Mouse (Mus musculus) myocyte (in vitro differentiated cells): ENCODE data around the gene Stil.

Experiments used
- CEBPB ChIP-seq: IDR thresholded peaks from 2 replicates; pipeline ENCODE4 v1.6.1; 2011; ENCODE audit warnings: mild to moderate bottlenecking, moderate library complexity; ENCODE audit not compliant: poor library complexity, insufficient read depth, severe bottlenecking
- E2F4 ChIP-seq: IDR thresholded peaks from one replicate; pipeline ENCODE4 v1.6.1; 2011; ENCODE audit warnings: mild to moderate bottlenecking, control low read depth, moderate library complexity; ENCODE audit not compliant: insufficient read depth
- MAX ChIP-seq: IDR thresholded peaks from one replicate; pipeline ENCODE4 v1.6.1; 2011; ENCODE audit warnings: low read depth, mild to moderate bottlenecking, control low read depth
- MYOD1 ChIP-seq, 3 experiments: IDR thresholded peaks; one replicate each; pipeline ENCODE4 v1.6.1; 2011; ENCODE audit warnings: control low read depth in 2 of 3, low read depth in 2 of 3, mild to moderate bottlenecking in 2 of 3, moderate library complexity in 1 of 3; ENCODE audit not compliant: insufficient read length in 2 of 3, control insufficient read depth in 1 of 3
- POLR2A ChIP-seq: IDR thresholded peaks from one replicate; pipeline ENCODE4 v1.6.1; 2011; ENCODE audit warnings: low read depth, mild to moderate bottlenecking, control low read depth, moderate library complexity; ENCODE audit not compliant: insufficient read length
- TCF12 ChIP-seq: IDR thresholded peaks from one replicate; pipeline ENCODE4 v1.6.1; 2011; ENCODE audit warnings: mild to moderate bottlenecking, control low read depth; ENCODE audit not compliant: poor library complexity, insufficient read depth, severe bottlenecking
- TCF3 ChIP-seq: IDR thresholded peaks from one replicate; pipeline ENCODE4 v1.6.1; 2011; ENCODE audit warnings: low read depth, control low read depth; ENCODE audit not compliant: insufficient read length
- USF1 ChIP-seq: IDR thresholded peaks from one replicate; pipeline ENCODE4 v1.6.1; 2011; ENCODE audit warnings: low read depth, mild to moderate bottlenecking, control low read depth, moderate library complexity

DNA sequence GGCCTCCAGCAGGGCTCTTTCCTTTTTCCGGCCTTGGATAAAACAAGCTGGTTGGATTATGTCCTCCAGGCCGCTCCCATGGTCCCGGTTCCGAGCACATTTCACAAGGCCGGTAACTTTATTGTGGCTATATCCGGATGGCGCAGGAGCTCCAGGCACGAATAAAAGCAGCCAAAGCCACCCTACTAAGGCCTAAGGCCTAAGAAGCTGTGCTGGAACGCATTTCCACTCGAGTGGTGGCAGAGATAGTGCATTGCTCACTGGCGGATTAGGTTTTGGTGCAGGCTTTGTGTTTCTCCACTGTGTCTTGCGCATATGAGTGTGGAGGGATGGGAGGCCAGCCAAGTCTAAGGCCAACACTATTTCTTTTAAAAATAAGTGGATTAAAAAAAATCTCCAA, 59.9 kb downstream of the Stil start:
- no peak for TF ChIP-seq POLR2A
- no peak for TF ChIP-seq MYOD1 (IDR thresholded peaks at IDR 0.05; ENCODE audit: control insufficient read depth in 1 of 3, insufficient read length in 2 of 3, low read depth in 2 of 3)
- TF ChIP-seq MAX, result no peak
- no peak for TF ChIP-seq USF1
- no peak for TF ChIP-seq E2F4
- no peak for TF ChIP-seq CEBPB
- TF ChIP-seq TCF3, result no peak
- TF ChIP-seq TCF12, result no peak
